Mouse (Mus musculus): Measurements from ENCODE around the gene Ina. TPM values are rescaled to one million over a fixed set of nuclear protein-coding genes. Genes with fewer than 3 reads are reported as not detected.
A peak's percentile ranks its signal among the peaks of the same experiment; 100 is the strongest.

The Ina gene
- total RNA-seq, 2 experiments from 2014 or later, result 219 to 227 TPM

- H3K27ac ChIP-seq, result no peak overlapping the region
- H3K4me3 ChIP-seq, result no peak overlapping the region
- intact Hi-C loops (cut with DNase I), result no loop called here
- DNase-seq (ENCODE audit: extremely low spot score in 1 of 2, low spot score in 2 of 2), result no peak
- no peak for TF ChIP-seq CTCF (IDR thresholded peaks at IDR 0.05)
These were observed 10.6 kb upstream of the Ina start for GRCm38 (mm10) chr19:47003742-47004511.

GRCm38 (mm10) chr19:47005873-47006272 lies 8.6 kb upstream of the Ina start:
- DNase-seq (ENCODE audit: extremely low spot score in 1 of 2, low spot score in 2 of 2), result no peak
- intact Hi-C loops (cut with DNase I), result no loop called here
- no peak for TF ChIP-seq CTCF (IDR thresholded peaks at IDR 0.05)

DNA sequence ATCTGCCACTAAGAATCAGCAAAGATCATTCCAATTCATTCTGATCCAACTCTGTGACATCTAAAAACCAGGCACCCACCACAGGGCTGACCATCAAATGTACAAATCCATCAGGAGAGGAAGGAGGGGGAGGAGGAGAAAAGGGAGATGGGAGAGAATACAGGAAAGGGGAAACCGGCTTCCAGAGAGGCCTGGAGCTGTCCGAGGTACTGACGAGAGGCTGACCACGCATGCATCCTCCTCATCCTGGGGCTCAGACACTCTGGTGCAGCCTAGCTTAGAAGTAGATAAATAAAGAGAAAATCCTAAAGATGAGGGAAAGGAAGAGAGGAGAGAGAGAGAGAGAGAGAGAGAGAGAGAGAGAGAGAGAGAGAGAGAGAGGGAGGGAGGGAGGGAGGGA lies 8.2 kb upstream of the Ina start:
- no peak for TF ChIP-seq CTCF (IDR thresholded peaks at IDR 0.05)
- DNase-seq (ENCODE audit: extremely low spot score in 1 of 2, low spot score in 2 of 2), result no peak
- Histone ChIP-seq H3K27ac (no peak overlapping the region), H3K4me3 (no peak overlapping the region)
- intact Hi-C loops (cut with DNase I), result no loop called here

More at GRCm38 (mm10) chr19:47005873-47006272, 8.6 kb upstream of the Ina start:
- no peak overlapping the region for H3K4me3 ChIP-seq
- H3K27ac ChIP-seq, result no peak overlapping the region

- H3K4me3 ChIP-seq, result no peak overlapping the region
- no peak overlapping the region for H3K27ac ChIP-seq
- no peak for DNase-seq (ENCODE audit: extremely low spot score in 1 of 2, low spot score in 2 of 2)
- no peak for TF ChIP-seq CTCF (IDR thresholded peaks at IDR 0.05)
- intact Hi-C loops (cut with DNase I), result no loop called here
These were observed 5.1 kb upstream of the Ina start for GRCm38 (mm10) chr19:47009420-47009819.

- intact Hi-C loops (cut with DNase I), result no loop called here
- Histone ChIP-seq H3K27ac (no peak overlapping the region), H3K4me3 (no peak overlapping the region)
- DNase-seq (ENCODE audit: extremely low spot score in 1 of 2, low spot score in 2 of 2), result no peak
- no peak for TF ChIP-seq CTCF (IDR thresholded peaks at IDR 0.05)
These were observed 4.6 kb upstream of the Ina start for GRCm38 (mm10) chr19:47009943-47010342.

GRCm38 (mm10) chr19:47012521-47013130 lies 1.9 kb upstream of the Ina start:
- H3K4me3 ChIP-seq, result no peak overlapping the region
- intact Hi-C loops (cut with DNase I), result no loop called here
- TF ChIP-seq CTCF (IDR thresholded peaks at IDR 0.05), result no peak

GRCm38 (mm10) chr19:47013340-47014158 lies 949 bp upstream of the Ina start:
- H3K27ac ChIP-seq, result peak overlapping the region; percentile 97
- peak overlapping the region; percentile 67 for H3K4me3 ChIP-seq
- DNase-seq (ENCODE audit: extremely low spot score in 1 of 2, low spot score in 2 of 2), result no peak
- intact Hi-C loops (cut with DNase I), result loop anchor here (2.0 kb wide), 1 partner anchor 21 kb away; no protein-coding TSS in a partner anchor
- TF ChIP-seq CTCF (IDR thresholded peaks at IDR 0.05), result no peak

More at GRCm38 (mm10) chr19:47012521-47013130, 1.9 kb upstream of the Ina start:
- DNase-seq (ENCODE audit: extremely low spot score in 1 of 2, low spot score in 2 of 2), result no peak
- no peak overlapping the region for H3K27ac ChIP-seq

- H3K4me3 ChIP-seq, result peak overlapping the region; percentile 67
- TF ChIP-seq CTCF (IDR thresholded peaks at IDR 0.05), result no peak
- H3K27ac ChIP-seq, result peak overlapping the region; percentile 97
- intact Hi-C loops (cut with DNase I), result loop anchor here (2.0 kb wide), 1 partner anchor 21 kb away; no protein-coding TSS in a partner anchor
- no peak for DNase-seq (ENCODE audit: extremely low spot score in 1 of 2, low spot score in 2 of 2)
These were observed 395 bp upstream of the Ina start for GRCm38 (mm10) chr19:47014159-47014446.

DNA sequence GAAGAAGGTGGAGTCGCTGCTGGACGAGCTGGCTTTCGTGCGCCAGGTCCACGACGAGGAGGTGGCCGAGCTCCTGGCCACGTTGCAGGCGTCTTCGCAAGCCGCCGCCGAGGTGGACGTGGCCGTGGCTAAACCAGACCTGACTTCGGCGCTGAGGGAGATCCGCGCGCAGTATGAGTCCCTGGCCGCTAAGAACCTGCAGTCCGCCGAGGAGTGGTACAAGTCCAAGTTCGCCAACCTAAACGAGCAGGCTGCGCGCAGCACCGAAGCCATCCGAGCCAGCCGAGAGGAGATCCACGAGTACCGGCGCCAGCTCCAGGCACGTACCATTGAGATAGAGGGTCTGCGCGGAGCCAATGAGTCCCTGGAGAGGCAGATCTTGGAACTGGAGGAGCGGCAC lies 898 bp downstream of the Ina start:
- Histone ChIP-seq H3K4me3 (peak overlapping the region; percentile 67), H3K27ac (peak overlapping the region; percentile 76)
- TF ChIP-seq CTCF (IDR thresholded peaks at IDR 0.05), result no peak
- intact Hi-C loops (cut with DNase I), result loop anchor here (2.0 kb wide), 1 partner anchor 19 kb away; no protein-coding TSS in a partner anchor
- no peak for DNase-seq (ENCODE audit: extremely low spot score in 1 of 2, low spot score in 2 of 2)

- Histone ChIP-seq H3K27ac (peak overlapping the region; percentile 76), H3K4me3 (peak overlapping the region; percentile 67)
- DNase-seq (ENCODE audit: extremely low spot score in 1 of 2, low spot score in 2 of 2), result no peak
- TF ChIP-seq CTCF (IDR thresholded peaks at IDR 0.05), result no peak
- intact Hi-C loops (cut with DNase I), result loop anchor here (2.0 kb wide), 1 partner anchor 19 kb away; no protein-coding TSS in a partner anchor
These were observed 1.5 kb downstream of the Ina start for GRCm38 (mm10) chr19:47015965-47016364.

GRCm38 (mm10) chr19:47016487-47016886 lies 2.0 kb downstream of the Ina start:
- DNase-seq (ENCODE audit: extremely low spot score in 1 of 2, low spot score in 2 of 2), result no peak
- no peak overlapping the region for H3K27ac ChIP-seq
- intact Hi-C loops (cut with DNase I), result no loop called here
- TF ChIP-seq CTCF (IDR thresholded peaks at IDR 0.05), result no peak
- peak overlapping the region; percentile 67 for H3K4me3 ChIP-seq

- Histone ChIP-seq H3K4me3 (peak overlapping the region; percentile 67), H3K27ac (no peak overlapping the region)
- intact Hi-C loops (cut with DNase I), result no loop called here
- no peak for TF ChIP-seq CTCF (IDR thresholded peaks at IDR 0.05)
- no peak for DNase-seq (ENCODE audit: extremely low spot score in 1 of 2, low spot score in 2 of 2)
These were observed 3.3 kb downstream of the Ina start for GRCm38 (mm10) chr19:47017831-47018230.
